Comparison of ENCODE assay signal across 9 mouse cellular contexts in genomic region chr13:74192613-74193012, GRCm38 (mm10). TPM values are rescaled to one million over a fixed set of nuclear protein-coding genes. Genes with fewer than 3 reads are reported as not detected.
A peak's percentile ranks its signal among the peaks of the same experiment; 100 is the strongest.
DNase-seq lines count a peak whose midpoint lies in the region; ATAC-seq and TF ChIP-seq lines count a peak whose summit lies in the region.
"Had no signal": no experiment of that assay in that cellular context is flagged by ENCODE, and none has a peak within 500 bp of the region (broad histone marks: within the 10 kb centered on the region; RNA-seq: fewer than 3 reads in every experiment).

No protein-coding gene starts in this region.

- no peak overlapping the region for H3K4me2 ChIP-seq in forebrain, embryonic 16.5 days (ENCODE audit: low read length)
- no peak overlapping the region for H3K4me2 ChIP-seq in forebrain, embryonic 15.5 days (replicated peaks)
- H3K4me2 ChIP-seq in lung, embryonic 14.5 days: no peak overlapping the region
- H3K4me2 ChIP-seq: neural tube, embryonic 13.5 days had no signal

- peak; percentile 55 for DNase-seq in lung, embryonic 14.5 days
- no peak for DNase-seq in lung, postnatal 4 days
- peak; percentile 48 for DNase-seq in brain, embryonic 14.5 days (ENCODE audit: low read depth)
- DNase-seq in heart, adult 11 months: no peak

- no peak overlapping the region for H3K27ac ChIP-seq in forebrain, embryonic 16.5 days (ENCODE audit: low read length)
- no peak overlapping the region for H3K27ac ChIP-seq in forebrain, embryonic 15.5 days (replicated peaks)
- H3K27ac ChIP-seq in lung, embryonic 14.5 days (ENCODE audit: low read depth): no peak overlapping the region
- H3K27ac ChIP-seq: neural tube, embryonic 13.5 days had no signal

- no peak for TF ChIP-seq POLR2A in brain, embryonic 14.5 days (IDR thresholded peaks at IDR 0.05; ENCODE audit: borderline replicate concordance, extremely low read depth, insufficient read depth, insufficient read length, poor library complexity, severe bottlenecking)

- H3K27me3 ChIP-seq in forebrain, embryonic 16.5 days (replicated peaks; ENCODE audit: control insufficient read depth, insufficient read depth, low read length): no peaks in the 10 kb centered on the region
- no peaks in the 10 kb centered on the region for H3K27me3 ChIP-seq in forebrain, embryonic 15.5 days
- H3K27me3 ChIP-seq in lung, embryonic 14.5 days (ENCODE audit: insufficient read depth, low read length): no peaks in the 10 kb centered on the region
- H3K27me3 ChIP-seq: neural tube, embryonic 13.5 days had no signal

- ATAC-seq in forebrain, embryonic 16.5 days: 0 out of 2 replicates have a peak, but pooled peaks have one; percentile 31
- no peak for ATAC-seq in forebrain, embryonic 15.5 days (replicated peaks)
- no peak for ATAC-seq in lung, embryonic 14.5 days (ENCODE audit: insufficient read depth)
- peak; percentile 33; the same call in 1 of the 2 replicates for ATAC-seq in neutrophil, adult 5-6 weeks (ENCODE audit: extremely low read depth, insufficient number of reproducible peaks, low FRiP score, poor library complexity, severe bottlenecking)
- ATAC-seq in monocyte, adult 5-6 weeks (replicated peaks; ENCODE audit: insufficient number of reproducible peaks, low FRiP score, low TSS enrichment, poor library complexity, severe bottlenecking): no peak

- H3K9me3 ChIP-seq in forebrain, embryonic 16.5 days (ENCODE audit: control insufficient read depth, low read length): no peaks in the 10 kb centered on the region
- no peaks in the 10 kb centered on the region for H3K9me3 ChIP-seq in forebrain, embryonic 15.5 days
- no peaks in the 10 kb centered on the region for H3K9me3 ChIP-seq in lung, embryonic 14.5 days (ENCODE audit: low read depth, low read length)
- H3K9me3 ChIP-seq: neural tube, embryonic 13.5 days had no signal

- peak; percentile 59 for TF ChIP-seq CTCF in lung, embryonic 14.5 days (IDR thresholded peaks at IDR 0.05; ENCODE audit: low read depth)
- TF ChIP-seq CTCF in brain, embryonic 14.5 days (IDR thresholded peaks at IDR 0.05; ENCODE audit: borderline replicate concordance, extremely low read depth, insufficient read depth, insufficient read length): peak; percentile 46; the same call in 1 of the 2 replicates

- 91% methylated on average over 6 of the region's 6 CpGs for WGBS in forebrain, embryonic 16.5 days
- WGBS in forebrain, embryonic 15.5 days: 85% methylated on average over 6 of the region's 6 CpGs
- WGBS in lung, embryonic 14.5 days: 77% methylated on average over 6 of the region's 6 CpGs

- no peak overlapping the region for H3K9ac ChIP-seq in forebrain, embryonic 16.5 days (replicated peaks; ENCODE audit: low read depth, low read length)
- H3K9ac ChIP-seq in forebrain, embryonic 15.5 days (replicated peaks): no peak overlapping the region
- H3K9ac ChIP-seq in lung, embryonic 14.5 days: no peak overlapping the region
- H3K9ac ChIP-seq: neural tube, embryonic 13.5 days had no signal

- no peak overlapping the region for H3K4me3 ChIP-seq in forebrain, embryonic 16.5 days (replicated peaks; ENCODE audit: low read length)
- H3K4me3 ChIP-seq in forebrain, embryonic 15.5 days: no peak overlapping the region
- no peak overlapping the region for H3K4me3 ChIP-seq in lung, embryonic 14.5 days (ENCODE audit: low read depth, low read length)
- H3K4me3 ChIP-seq: neural tube, embryonic 13.5 days had no signal

- no peaks in the 10 kb centered on the region for H3K4me1 ChIP-seq in forebrain, embryonic 16.5 days (replicated peaks; ENCODE audit: control insufficient read depth, insufficient read depth, low read length)
- no peaks in the 10 kb centered on the region for H3K4me1 ChIP-seq in forebrain, embryonic 15.5 days
- no peaks in the 10 kb centered on the region for H3K4me1 ChIP-seq in lung, embryonic 14.5 days (ENCODE audit: insufficient read depth)
- H3K4me1 ChIP-seq: neural tube, embryonic 13.5 days had no signal

- H3K36me3 ChIP-seq in forebrain, embryonic 16.5 days (ENCODE audit: control insufficient read depth, insufficient read depth): peaks cover 21% of the 10 kb centered on the region
- peaks cover 65% of the 10 kb centered on the region for H3K36me3 ChIP-seq in forebrain, embryonic 15.5 days
- H3K36me3 ChIP-seq in lung, embryonic 14.5 days (ENCODE audit: insufficient read depth): peaks cover 57% of the 10 kb centered on the region

RNA-seq across cellular contexts. Expression of gene Exoc3, which starts 15.9 kb away (rescaled TPM):
- polyA plus RNA-seq in forebrain, embryonic 16.5 days (2015; fragmentation: Nextera tagmentation; extraction: Ambion mirVana): 107 and 118 TPM in 2 replicates
- 110 and 123 TPM in 2 replicates for polyA plus RNA-seq in forebrain, embryonic 15.5 days (2015; fragmentation: Nextera tagmentation; extraction: Ambion mirVana)
- polyA plus RNA-seq in lung, embryonic 14.5 days (2014; fragmentation: Nextera tagmentation; extraction: Ambion mirVana): 76.5 and 90.5 TPM in 2 replicates
- polyA plus RNA-seq in brain, embryonic 14.5 days (2012; rRNA removed): 60.1 and 71.8 TPM in 2 replicates
- total RNA-seq in neutrophil, adult 5-6 weeks (2017): 64.6 and 75.3 TPM in 2 replicates
- 62.8 to 81.6 TPM (median 63.1 TPM) in 3 replicates for total RNA-seq in monocyte, adult 5-6 weeks (2017)

Comparison
In these comparisons a context has a peak if more than half of its experiments do, and no peak if none do; other contexts are left out.
1. ATAC-seq: peak in forebrain, embryonic 16.5 days (single experiment) and neutrophil, adult 5-6 weeks (single experiment); none in forebrain, embryonic 15.5 days (single experiment), lung, embryonic 14.5 days (single experiment) and monocyte, adult 5-6 weeks (single experiment).
2. DNase-seq: peak in lung, embryonic 14.5 days (single experiment) and brain, embryonic 14.5 days (single experiment); none in lung, postnatal 4 days (0 of 2) and heart, adult 11 months (single experiment).